Mouse (Mus musculus): ENCODE data around the gene Snrpa.

Gene Snrpa

GRCm38 (mm10) chr7:27195681-27196611, at the start of gene Snrpa, which contains the start of gene BC024978:
Gene Snrpa, minus strand, starts transcription at chr7:27196271.
Gene BC024978, plus strand, starts transcription at chr7:27195781.
- peak; percentile 91 to 94 for DNase-seq (ENCODE audit: low spot score in 2 of 2)

- DNase-seq (ENCODE audit: low spot score in 2 of 2): peak in 1 of 2 experiments; percentile 40
These were observed 48.0 kb upstream of the Snrpa start for GRCm38 (mm10) chr7:27244088-27244487.

DNA sequence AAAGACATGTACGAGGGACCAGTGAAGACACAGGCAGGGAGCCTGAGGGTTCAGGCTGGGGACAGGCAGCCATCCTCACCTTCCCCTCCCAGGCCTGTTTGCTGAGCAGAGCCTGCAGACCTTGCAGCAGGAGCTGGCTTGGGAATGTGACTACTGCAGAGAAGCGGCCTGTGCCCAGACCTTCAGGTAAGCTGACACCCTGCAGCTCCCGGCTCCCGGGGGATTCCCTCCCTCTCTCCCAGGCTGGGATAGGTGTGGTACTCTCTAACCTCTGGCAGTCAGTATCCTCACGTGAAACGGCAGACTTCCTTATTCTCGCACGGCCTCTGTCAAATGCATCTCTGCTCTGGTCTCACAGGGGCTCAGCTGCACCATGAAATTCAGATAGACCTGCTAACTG, 47.1 kb upstream of the Snrpa start:
- no peak for DNase-seq (ENCODE audit: low spot score in 2 of 2)

- DNase-seq (ENCODE audit: low spot score in 2 of 2): peak in 1 of 2 experiments; percentile 54
These were observed 42.5 kb upstream of the Snrpa start for GRCm38 (mm10) chr7:27238568-27238967.

GRCm38 (mm10) chr7:27237527-27237926, 41.5 kb upstream of the Snrpa start:
- no peak for DNase-seq (ENCODE audit: low spot score in 2 of 2)

- DNase-seq (ENCODE audit: low spot score in 2 of 2): no peak
These were observed 39.7 kb upstream of the Snrpa start for GRCm38 (mm10) chr7:27235726-27236125.

DNA sequence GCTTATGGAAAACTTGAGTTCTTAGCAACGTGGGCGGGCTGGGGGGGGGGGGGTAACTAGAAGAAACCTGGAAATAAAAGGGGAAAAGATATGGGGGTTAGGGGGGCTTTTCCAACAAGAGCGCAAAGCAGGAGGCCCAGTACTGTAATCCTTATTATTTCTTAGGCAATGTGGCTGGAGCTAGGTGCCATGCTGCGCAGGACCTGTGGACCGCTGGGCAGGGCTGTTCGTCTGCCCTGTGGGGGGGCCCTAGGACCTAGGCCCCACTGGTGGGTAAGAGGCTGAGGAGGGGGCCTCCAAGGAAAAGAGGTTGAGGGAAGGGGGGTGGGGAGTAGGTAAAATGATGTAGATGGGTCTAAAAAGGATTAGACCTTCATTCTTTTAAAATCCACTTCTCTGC, 37.2 kb upstream of the Snrpa start:
- DNase-seq (ENCODE audit: low spot score in 2 of 2): peak in 1 of 2 experiments; percentile 59

- peak; percentile 91 to 94 for DNase-seq (ENCODE audit: low spot score in 2 of 2)
These were observed 36.8 kb upstream of the Snrpa start, which contains the start of gene Coq8b for GRCm38 (mm10) chr7:27232781-27233281. Gene Coq8b, plus strand, starts transcription at chr7:27233023.

DNA sequence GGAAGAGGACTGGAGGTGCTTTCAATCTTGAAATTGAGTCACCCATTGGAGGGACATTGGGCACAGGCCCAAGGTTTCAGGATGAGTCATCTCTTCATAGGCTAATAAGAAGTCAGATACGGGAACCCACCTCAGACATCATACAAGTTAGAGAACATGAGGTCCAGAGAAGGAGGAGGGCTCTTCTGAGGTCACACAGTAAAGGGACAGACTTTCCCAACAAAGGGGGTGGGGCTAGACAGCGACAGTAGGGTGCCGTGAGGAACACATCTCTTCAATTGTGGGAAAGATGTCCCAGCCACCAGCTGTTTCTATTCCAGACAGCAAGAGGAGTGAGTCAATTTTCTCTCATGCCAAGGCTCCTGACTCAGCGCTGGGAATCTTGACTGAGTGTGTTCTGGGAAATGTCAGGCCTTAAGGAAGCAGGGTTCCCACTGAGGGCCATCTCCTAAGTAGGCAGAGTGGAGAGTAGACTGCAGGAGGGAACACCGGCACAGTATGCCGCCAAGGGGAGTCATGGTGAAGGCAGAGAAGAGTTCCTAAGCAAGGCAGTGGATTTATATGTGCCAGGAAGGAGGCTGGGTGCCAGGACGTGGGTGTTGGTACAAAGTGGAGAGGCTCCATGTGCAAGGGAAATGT, 35.7 kb upstream of the Snrpa start:
- DNase-seq (ENCODE audit: low spot score in 2 of 2): peak in 1 of 2 experiments; percentile 51

- no peak for DNase-seq (ENCODE audit: low spot score in 2 of 2)
These were observed 34.7 kb upstream of the Snrpa start for GRCm38 (mm10) chr7:27230781-27231180.

DNA sequence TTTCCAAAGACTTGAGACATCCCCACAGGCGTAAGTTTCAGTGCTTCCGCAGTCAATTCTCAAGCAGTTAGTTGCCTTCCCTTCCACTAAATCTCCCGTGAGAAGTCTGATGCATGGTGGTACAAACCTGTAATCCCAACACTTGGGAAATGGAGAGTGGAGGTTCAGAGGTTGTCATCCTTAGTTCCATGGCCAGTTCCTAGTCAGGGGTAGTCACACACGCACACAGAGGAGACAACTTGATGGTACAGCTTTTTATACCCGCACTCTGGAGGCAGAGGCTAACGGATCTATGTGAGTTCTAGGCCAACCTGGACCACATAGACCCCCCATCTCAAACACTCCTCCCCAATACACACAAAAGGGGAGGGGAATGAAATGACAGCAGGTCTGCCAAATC, 32.8 kb upstream of the Snrpa start:
- peak in 1 of 2 experiments; percentile 59 for DNase-seq (ENCODE audit: low spot score in 2 of 2)

- DNase-seq (ENCODE audit: low spot score in 2 of 2): peak; percentile 86 to 93
These were observed 32.3 kb upstream of the Snrpa start, which contains the start of gene Itpkc for GRCm38 (mm10) chr7:27228281-27228821. Gene Itpkc, minus strand, starts transcription at chr7:27228661.

- no peak for DNase-seq (ENCODE audit: low spot score in 2 of 2)
These were observed 31.6 kb upstream of the Snrpa start for GRCm38 (mm10) chr7:27227676-27228075.

- DNase-seq (ENCODE audit: low spot score in 2 of 2): peak in 1 of 2 experiments; percentile 60
These were observed 31.2 kb upstream of the Snrpa start for GRCm38 (mm10) chr7:27227276-27227675.

GRCm38 (mm10) chr7:27224877-27225575, 29.0 kb upstream of the Snrpa start:
- DNase-seq (ENCODE audit: low spot score in 2 of 2): peak in 1 of 2 experiments; percentile 55

DNA sequence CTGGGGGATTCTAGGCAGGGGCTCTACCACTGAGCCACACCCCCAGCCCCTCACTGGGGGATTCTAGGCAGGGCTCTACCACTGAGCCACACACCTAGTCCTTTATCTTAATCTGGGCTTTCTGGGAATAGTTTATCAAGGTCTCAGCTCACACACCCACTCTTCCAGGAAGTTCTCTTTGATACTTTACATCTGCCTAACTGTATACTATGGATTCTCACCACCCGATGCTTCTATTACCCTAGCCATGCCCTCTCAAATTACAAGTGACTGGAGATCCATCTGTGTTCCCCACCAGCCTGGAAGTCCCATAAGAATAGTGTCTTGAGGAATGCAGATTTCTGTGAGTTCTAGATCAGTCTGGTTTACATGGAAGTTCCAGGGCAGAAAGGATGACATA, 26.5 kb upstream of the Snrpa start:
- DNase-seq (ENCODE audit: low spot score in 2 of 2): no peak

DNA sequence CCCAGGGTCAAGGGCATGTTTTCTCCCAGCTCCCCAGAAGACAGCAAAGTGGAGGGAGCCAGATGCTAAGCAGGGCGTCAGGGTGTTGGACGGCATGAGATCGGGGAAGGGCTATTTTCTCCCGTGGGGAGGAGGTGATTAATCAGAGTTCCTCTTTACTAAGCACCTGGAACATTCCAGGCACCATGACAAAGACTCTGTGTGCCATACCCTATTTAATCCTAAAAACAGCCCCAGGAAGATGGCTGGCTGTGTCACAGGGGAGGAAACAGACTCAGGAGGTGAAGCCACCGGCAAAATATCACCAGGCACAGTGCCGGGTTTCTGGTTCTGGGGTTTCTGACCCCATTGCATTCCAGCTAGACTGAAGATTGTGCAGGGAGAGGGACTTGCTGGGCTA, 25.9 kb upstream of the Snrpa start:
- DNase-seq (ENCODE audit: low spot score in 2 of 2): no peak

- no peak for DNase-seq (ENCODE audit: low spot score in 2 of 2)
These were observed 23.9 kb upstream of the Snrpa start for GRCm38 (mm10) chr7:27219937-27220336.

GRCm38 (mm10) chr7:27218586-27218985, 22.5 kb upstream of the Snrpa start:
- no peak for DNase-seq (ENCODE audit: low spot score in 2 of 2)

DNA sequence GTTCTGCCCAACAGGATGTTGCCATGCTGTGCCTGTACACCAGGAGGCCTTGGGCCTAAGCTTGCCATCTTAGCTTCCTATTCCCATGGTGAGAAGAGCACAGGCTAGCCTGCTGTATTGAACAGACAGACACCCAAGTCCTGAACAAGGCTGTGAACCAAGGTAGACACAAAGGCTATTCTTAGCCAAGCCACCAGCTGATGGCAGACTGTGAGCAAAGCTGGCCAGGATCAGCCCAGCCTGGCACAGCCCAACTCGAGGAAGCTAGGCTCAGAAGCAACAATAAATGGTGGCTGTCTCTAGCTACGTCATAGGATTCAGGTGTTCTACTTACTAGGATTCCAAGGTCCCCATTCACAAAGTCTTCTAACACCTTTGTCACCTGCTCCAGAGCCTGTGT, 16.6 kb upstream of the Snrpa start:
- DNase-seq (ENCODE audit: low spot score in 2 of 2): no peak

DNA sequence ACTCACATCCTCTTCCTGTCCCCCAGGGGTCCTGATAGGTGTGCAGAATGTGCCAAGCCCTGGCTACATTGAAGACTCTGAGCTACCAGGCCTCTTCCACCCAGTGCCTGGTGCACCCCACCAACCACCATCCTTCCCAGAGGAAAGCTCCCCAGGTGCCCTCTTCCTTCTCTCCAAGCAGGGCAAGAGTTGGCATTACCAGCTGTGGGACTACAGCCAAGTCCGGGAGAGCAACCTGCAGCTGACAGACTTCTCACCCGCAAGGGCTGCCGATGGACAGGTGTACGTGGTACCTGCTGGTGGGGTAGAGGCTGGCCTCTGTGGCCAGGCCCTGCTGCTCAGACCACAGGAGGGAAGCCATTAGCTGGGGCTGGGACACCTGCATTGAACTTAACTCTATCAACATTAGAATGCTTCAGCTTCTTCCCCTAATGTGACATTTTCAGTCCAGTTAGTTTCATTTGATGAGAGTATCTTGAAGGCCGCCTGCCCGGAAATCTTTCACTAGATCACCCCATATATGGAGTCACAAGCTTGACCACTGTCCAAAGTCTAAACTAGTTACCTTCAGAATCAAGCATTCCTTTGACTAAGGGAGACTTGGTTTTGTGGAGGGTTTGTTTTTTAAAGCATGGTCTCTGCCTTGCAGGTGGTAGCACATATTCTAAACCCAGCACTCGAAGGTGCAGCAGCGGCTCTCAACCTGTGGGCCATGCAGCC, 7.8 kb upstream of the Snrpa start:
- no peak for DNase-seq (ENCODE audit: low spot score in 2 of 2)
